Mouse (Mus musculus) lung, postnatal 25 days (tissue): Measurements from ENCODE around the gene Npsr1.

Experiments used
- DNase-seq: peaks from one replicate; pipeline ENCODE4 v3.0.0; 2022; ENCODE audit warnings: low spot score

Npsr1 gene

DNA sequence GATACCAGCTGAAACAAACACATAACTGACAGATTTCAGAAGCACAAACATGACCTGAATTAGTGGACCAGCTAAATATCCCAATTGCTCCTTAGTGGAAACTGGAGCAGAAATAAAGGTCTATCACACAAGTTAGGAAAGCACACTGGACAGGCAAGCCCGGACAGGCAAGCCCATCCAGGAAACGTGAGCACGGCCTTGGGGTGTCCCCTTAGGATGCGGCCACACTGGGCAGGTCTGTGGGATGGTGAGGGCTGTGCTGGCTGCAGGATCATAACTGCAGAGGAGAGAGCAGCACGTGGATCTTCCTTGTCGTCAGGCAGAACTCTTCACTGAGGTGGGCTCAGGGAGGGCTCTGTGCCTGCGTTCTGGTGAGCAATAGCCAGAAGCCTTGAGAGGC, at the start of gene Npsr1:
Npsr1 (plus strand) TSS at position 301 of the 400 bp plus-strand sequence.
- no peak for DNase-seq

- DNase-seq, result no peak
Measured at GRCm38 (mm10) chr9:24051538-24051937, 46.3 kb upstream of the Npsr1 start.

DNA sequence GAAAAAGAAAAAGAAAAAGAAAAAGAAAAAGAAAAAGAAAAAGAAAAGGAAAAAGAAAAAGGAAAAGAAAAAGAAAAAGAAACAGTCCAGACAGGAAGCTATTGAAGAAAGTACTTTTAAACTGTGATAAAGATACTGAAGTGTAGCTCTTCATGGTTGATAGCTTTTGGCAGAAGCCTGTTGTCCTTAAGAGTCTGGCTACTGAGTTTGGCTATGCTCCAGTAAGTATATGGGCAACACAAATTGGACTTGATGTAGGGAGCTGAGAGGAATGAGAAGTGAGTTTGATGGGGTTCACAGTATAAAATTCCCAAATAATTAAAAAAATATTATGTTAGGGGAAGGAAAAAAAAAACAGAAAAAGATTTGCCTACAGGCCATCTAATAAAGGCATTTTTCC, 34.5 kb upstream of the Npsr1 start:
- DNase-seq, result no peak

DNA sequence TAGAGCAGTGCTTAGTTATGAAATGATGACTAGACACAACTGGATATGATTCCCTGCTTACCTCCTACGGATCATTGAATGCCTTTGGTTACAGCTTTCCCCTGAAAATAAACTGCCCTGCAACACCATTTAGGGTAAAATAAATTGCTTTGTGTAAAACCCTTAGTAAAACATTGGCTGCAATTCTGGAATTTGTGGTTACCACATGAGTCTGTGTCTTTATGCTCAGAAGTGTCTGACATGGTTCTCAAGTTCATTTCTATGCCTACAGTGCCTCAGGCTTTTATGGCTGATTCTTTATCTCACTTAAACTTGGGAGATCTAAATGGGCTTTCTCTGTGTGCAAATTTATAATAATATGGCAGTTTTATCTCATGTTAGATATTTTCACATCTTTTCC, 26.1 kb upstream of the Npsr1 start:
- DNase-seq, result no peak

DNA sequence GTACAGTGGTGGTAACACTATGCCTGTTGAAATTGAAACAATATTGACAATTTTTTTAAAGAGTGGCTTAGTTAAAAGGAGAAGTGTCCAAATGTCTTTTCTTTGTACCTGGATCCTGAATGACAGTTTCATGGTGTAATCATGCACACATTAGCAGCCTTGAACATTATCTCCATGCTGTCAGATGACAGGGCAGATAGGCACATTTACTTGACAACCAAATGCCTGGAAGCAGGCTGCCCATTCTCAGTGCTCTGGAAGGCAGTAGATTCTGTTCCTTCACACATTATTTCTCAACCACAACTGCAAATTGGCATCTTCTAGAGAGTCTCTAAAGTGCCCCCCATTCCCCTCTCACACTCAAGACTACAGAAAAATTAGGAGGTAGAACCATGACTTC, 20.2 kb upstream of the Npsr1 start:
- DNase-seq, result no peak

GRCm38 (mm10) chr9:24091875-24092274, 5.9 kb upstream of the Npsr1 start:
- DNase-seq, result no peak

GRCm38 (mm10) chr9:24098526-24098925, 730 bp downstream of the Npsr1 start:
- DNase-seq, result no peak

DNA sequence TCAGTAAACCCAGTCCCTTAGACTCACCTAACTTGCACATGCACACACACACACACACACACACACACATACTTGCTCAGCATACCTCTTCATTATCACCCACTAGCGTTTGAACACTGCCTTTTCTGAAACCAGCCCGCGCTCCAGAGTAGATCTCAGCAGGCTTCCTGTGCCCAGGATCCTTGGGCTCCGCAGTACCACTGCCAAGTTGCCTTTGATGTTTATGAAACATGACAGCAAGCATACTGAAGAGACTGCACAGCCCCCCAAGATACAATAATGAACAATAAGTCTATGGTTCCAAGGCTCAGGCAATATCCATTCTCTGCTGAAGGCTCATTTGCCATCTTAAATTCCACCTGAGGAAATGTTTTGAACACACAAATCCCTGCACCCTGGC, 1.8 kb downstream of the Npsr1 start:
- no peak for DNase-seq

DNA sequence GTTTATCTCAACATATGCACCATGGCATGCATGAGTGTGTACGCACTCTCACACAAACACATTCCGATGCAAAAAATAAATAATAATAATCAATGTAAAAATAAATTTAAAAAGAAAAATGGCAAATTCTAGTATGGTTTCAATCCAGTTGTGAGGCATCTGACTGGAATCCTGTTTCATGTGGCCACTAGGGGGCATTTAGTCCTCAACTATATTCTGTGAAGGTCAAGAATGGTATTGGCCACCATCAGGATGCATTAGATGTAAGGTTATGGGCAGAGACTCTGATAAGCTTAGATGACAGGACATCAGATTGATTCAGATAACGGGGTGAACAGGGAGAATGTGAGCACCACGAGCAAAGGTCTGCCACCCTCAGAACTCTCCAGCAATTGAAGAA, 21.6 kb downstream of the Npsr1 start:
- peak; percentile 5 for DNase-seq

GRCm38 (mm10) chr9:24133142-24133541, 35.3 kb downstream of the Npsr1 start:
- no peak for DNase-seq

- DNase-seq, result no peak
Measured at GRCm38 (mm10) chr9:24136354-24136753, 38.6 kb downstream of the Npsr1 start.

- no peak for DNase-seq
Measured at GRCm38 (mm10) chr9:24144341-24144740, 46.5 kb downstream of the Npsr1 start.

DNA sequence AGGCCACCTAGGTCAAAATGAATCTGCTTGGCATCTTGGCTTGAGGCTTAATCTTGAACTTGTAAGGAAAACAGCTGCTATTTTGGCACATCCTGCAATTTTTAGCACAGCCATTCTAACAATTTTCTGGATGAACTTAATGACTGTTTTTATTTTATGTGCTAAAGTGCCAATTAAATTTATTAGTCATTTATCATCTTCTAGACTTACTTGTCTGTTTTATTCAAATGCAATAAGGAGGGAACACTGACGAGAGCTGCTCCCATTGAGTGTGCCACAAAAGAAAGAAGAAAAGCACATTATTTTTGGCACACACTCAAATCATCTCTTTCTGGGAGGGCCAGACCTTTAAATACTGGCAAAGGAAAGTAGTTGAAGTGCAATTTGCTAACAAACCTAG, 59.4 kb downstream of the Npsr1 start:
- DNase-seq, result no peak

- no peak for DNase-seq
Measured at GRCm38 (mm10) chr9:24160409-24160808, 62.6 kb downstream of the Npsr1 start.

GRCm38 (mm10) chr9:24168501-24168900, 70.7 kb downstream of the Npsr1 start:
- no peak for DNase-seq

GRCm38 (mm10) chr9:24170728-24171127, 72.9 kb downstream of the Npsr1 start:
- no peak for DNase-seq

DNA sequence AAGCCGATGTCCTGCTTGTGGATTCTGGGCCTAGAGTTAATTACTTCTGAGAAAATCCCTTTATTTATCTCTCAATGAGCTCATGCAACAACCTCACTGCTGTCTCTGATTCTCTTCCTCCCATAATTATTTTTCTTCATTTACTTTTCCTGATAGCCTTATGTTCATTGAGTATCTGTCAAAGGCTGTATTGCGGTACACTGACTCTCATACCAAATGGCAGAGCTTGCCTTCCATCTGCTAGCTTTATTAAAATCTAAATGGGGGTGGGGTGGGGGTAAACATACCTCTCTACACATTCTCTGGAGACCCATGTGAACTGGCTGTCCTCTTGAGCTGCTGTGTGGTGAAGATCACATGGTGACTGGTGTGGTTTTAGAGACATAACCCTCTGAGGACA, 80.9 kb downstream of the Npsr1 start:
- DNase-seq, result no peak

- no peak for DNase-seq
Measured at GRCm38 (mm10) chr9:24180926-24181325, 83.1 kb downstream of the Npsr1 start.

DNA sequence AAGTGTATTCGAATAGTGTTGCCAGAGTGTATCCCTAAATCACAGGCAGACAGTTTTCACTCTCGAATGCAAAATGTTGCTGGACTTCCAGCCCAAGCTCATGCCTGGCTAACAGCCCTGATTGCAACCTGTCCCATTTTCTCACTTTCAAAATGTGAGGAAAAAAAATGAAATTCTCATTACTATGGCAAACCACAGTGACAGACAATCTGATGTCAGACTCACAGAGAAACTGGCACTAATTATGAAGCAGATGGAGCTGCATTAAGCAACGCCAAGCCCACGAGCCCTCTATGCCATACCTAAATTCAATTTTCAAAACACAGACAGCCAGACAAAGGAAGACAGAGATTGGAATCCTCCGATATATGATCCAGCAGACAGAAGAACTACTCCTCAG, 88.5 kb downstream of the Npsr1 start:
- no peak for DNase-seq

GRCm38 (mm10) chr9:24189511-24190260, 91.9 kb downstream of the Npsr1 start:
- DNase-seq, result no peak

- no peak for DNase-seq
Measured at GRCm38 (mm10) chr9:24190261-24190588, 92.4 kb downstream of the Npsr1 start.

DNA sequence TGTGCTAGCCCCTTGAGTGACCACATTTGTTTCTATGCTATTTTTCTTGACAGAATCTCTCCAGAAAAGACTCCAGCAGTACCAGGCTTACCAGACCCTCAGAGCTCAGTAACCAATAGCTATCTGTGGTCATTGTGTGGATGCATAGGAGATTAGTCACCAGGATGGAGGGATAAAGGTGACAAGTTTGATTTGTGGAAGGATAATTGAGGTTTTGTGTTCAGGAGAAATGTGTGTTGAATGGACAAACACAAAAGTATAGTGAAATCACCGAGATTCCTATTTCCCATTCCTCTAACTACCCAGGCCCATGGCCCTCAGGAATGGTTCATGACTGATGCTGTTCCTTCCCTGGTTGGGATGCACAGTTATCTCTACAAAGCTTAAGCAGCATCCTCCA, 100.5 kb downstream of the Npsr1 start:
- DNase-seq, result no peak

DNA sequence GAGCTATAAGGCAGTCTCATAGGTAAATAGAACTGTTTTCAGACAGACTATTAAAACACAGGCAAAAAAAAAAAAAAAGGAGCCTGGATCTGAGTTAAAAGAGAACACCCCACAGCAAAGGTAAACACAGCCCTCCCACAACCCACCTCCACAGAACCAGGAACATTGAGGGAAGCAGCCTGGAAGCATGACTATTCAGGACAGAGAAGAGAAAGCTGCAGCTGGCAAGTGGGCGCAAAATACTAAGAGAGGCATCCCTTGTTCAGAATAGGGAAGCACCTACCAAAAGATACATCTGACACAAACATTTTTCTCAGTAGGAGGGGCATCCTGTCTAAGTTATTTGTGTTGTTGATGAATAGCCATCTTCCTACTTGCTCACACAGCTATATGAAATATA, 113.8 kb downstream of the Npsr1 start:
- DNase-seq, result no peak

DNA sequence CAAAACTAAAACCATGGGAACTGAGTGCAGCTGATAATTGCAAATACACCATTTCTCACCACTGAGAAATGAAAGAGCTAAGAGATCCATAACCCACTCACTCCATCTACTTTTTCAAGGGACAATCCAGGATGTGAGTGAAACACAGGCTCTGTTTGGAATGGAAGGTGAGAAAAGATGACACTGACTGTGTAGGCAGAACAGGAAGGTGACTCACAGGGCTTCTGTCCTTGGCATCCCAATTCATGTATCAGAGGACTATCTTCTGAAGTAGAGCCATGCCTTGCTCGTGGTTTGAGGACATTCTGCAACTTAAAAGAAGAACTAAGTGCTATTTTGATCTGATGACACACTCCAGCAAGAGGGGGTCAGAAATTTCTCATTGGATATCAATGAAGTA, 119.9 kb downstream of the Npsr1 start:
- DNase-seq, result no peak

DNA sequence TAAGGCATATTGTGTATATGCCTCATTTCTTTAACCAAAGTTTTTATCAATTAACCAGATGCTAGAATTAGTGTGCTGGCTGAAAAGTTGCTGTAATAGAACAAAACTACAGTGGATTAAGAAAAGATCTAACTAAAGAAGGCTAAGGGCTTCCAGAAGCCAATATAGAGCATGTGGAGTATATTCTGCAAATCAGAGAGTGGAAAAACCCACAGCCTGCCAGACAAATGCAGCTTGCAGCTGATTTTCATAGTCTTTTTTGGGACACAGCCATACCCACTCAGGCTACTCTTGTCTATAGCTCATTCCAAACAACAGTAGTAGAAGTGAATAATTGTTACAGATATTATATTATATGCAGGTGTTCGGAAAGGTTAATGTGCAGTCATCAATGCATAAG, 138.7 kb downstream of the Npsr1 start:
- no peak for DNase-seq
